Mouse (Mus musculus) adrenal gland, postnatal 36 days (tissue): ENCODE measurements around the gene Mtcl1. TPM values are rescaled to one million over a fixed set of nuclear protein-coding genes. Genes with fewer than 3 reads are reported as not detected.
"Not testable (repeated sequence)": the region's sequence is repeated elsewhere in the genome, so short reads cannot be mapped to it uniquely, and the experiment has no call there.

Experiments used
- DNase-seq, 2 experiments: peaks; one replicate each; pipeline ENCODE4 v3.0.0; 2021; ENCODE audit warnings: mixed read lengths in 1 of 2
- total RNA-seq, 2 experiments: library from RNA; stranded (reverse); gene quantifications; 2 replicates each; pipeline ENCODE4 v1.2.3; 2021

Gene Mtcl1
- total RNA-seq, 2 experiments from 2014 or later = 5.6 to 12.9 TPM

DNA sequence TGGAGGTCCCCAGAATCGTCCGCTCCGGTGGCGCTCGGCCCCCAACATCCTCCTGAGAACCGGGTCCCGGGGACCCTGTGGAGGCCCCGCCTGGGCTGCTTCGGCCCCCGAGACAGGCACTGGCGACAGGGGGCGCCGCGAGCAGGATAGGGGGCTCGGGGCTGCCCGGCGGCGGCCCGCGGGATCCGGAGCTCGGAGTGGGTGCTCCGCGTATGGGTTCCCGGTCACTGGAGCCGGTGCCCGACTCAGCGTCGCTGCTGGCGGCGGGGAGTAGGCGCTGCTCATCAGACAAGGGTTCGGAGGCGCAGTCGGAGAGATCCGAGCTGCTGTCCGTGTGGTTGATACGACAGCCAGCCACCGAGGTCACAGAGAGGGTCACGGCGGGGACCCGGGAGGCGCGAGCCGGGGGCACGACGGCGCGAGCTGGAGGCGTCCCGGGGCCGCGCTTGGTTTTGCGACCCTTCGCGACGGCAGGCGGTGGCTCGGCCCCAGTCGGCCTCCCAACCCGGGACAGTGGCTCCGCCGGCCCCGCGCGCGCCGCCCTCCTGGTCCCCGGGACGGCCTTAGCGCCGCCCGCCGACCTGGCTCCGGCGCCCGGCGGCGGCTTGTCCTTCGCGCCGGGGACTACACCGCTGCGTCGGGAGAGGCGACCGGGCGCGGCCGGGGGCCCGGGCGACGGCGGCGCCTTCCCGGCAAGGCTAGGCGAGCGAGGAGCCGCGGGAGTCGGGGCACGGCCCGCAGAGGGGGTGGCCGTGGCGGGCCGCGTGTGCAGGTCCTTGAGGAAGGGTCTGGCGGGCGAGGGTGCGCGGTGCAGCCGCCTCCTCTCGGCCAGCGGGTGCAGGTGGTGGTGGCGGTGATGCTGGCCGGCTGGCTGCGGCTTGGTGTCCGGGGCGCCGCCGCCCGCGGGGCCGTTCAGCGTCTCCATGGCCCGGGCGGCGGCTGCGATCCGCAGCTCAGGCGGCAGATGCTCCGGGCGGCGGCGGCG, 837 bp downstream of the Mtcl1 start:
- DNase-seq = peak; percentile 70 to 82

DNA sequence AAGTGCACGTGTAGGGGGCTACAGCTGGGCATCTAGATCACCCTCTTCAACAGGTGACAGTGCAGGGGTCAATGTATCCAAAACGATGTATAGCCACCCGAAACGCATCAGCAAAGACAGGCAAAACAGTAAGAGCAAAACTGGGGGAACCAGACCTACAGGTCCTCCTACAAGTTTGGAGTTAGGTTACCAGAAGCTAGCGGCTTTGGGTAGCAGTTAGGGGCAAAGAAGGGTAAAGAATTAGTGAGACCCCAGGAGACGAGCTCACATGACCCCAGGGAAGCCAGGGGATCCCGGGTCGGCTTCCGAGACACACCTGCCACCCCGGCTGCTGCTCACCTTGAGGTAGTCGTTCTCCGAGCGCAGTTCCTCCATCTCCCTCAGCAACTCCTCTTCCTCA, 1.6 kb downstream of the Mtcl1 start:
- DNase-seq = no peak

DNA sequence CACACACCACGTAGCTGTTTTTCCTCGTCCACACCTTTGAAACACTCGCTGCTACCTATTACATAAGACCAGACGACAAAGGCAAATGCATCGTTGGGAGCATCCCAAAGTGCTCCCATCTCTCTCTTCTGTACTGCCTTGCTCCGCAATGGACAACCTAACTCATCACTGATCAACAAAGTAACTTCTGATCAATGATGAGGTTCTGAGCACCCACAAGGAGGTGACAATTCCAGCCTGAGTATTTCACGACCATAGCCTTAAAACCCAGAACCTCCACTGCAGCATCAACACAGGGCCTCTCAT, 2.6 kb downstream of the Mtcl1 start:
- no peak for DNase-seq

DNA sequence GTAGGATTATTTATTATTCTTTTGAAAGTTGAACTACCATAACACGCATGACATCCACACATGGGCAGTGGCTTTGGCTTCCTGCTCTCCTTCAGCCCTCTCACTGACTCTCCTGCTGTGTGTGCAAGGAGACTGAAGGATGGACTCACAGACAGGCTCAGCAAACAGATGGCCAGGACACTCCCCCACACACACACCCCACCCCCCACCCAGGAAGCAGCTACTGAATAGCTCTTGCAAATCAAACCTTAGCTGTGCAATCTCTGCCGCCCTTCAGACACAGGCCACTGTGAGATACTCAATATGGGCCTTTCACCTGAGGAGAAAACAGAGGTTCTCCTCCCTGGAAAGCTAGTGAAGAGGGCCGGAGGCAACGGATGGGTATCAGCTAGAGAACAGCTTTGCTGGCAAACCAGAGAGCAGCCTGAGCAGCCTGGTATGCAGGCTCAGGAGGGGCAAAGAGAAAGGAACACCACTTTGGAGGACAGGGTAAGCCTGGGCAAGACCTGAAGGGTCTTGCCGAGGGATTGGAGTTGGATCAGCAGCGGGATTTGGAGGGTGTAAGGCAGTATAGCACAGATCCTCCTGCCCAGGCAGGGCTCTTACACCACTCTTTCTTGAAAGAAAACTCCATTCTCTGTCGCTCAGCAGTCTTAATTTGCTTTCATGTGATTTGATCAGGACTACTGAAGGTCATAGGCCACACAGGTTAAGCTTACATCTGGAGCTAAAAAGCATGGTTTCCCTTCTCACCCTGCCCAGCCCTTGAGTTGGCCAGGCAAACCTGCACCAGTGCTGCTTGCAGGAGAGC, 3.1 kb downstream of the Mtcl1 start:
- DNase-seq = no peak

DNA sequence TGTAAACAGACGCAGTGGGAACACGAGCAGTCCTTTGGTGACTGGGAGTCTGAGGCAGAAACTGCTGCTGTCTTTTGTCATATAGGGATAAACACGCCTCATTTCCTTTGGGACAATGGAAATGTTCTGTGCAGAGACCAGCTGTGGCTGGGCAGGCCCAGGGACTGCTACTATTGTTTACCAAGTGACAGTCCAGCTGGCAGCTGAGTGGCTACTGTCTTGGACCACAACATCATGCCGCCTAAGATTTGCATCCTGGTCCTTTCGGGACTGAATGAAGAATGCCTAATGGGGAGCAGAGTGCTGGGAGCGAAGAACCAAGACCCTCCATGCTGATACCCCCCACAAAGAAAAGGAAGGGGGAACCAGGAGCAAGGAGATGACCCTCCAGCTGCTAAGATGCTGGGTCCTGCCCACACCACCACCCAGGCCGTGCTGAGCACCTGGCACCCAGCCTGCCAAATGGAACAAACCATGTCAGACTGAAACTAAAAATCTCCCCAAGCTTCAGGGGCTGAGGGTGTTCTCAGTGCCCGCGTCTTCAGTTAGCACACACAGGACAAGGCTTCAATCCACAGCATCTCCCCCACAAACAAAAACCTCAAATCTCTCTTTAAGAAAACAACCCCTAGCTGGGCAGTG, 5.4 kb downstream of the Mtcl1 start:
- no peak for DNase-seq

DNA sequence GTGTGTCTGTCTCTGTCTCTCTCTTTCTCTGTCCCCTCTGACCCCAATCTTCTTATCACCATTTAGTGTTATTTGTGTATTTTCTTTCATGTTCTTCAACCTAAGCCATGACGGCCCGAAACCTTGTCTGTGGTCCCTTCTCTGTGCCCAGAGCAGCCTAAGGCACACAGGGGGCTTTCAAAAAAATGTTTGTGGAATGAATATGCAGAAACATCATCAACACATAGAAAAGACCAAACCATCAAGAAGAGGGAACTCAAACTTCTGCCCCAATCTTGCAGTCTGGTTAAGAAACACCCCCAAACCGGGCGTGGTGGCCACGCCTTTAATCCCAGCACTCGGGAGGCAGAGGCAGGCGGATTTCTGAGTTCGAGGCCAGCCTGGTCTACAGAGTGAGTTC, 9.7 kb downstream of the Mtcl1 start:
- DNase-seq = no peak

DNA sequence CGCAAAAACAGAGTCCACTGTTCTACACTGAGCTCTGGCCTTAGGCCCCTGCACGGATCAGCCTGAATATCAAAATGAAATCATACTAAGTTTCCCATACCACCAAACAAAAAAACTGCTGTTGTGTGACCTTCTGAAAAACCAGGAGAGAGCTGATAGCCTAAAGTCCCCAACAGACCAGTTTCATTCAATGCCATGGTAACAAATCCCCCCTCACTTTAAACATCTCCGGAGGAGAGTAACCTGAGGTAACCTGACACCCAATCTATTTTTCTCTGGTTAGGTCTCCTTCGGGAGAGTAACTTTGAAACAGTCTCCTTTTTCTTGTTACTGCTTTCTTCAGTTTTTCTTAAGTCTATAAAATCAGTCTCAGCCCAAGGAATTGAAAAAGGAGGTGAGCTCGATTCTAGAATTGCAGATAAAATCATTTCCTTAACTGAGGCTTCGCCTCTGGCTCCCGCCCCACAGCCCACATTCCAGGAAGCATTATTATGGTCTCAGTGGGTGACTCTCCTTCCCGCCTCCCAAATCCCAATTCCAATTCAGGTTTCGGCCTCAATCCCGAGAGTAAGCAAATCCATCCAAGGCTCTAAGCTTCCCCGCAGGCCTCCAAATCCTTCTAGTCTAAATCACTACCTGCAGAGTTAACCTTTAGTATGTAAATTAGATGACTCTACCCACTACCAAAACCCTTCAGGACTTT, 10.3 kb downstream of the Mtcl1 start:
- no peak for DNase-seq

DNA sequence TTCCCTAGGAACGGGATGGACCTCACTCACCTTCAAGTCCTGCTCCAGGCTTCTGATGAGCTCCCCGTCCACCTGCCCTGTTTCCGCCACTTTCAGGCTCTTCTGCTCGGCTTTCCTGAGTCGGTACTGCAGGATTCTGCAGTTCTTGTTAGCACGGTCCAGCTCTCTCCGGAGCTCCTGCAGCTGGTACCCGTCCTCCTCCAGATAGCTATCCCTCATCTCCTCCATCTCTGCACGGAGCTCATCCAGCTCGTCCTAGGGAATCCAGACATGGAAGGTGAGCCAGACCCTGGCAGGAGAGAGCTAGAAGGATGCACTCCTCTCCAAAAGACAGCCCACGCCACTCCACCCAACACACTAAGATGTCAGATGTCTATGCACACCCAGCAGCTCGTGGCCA, 11.4 kb downstream of the Mtcl1 start:
- no peak for DNase-seq

DNA sequence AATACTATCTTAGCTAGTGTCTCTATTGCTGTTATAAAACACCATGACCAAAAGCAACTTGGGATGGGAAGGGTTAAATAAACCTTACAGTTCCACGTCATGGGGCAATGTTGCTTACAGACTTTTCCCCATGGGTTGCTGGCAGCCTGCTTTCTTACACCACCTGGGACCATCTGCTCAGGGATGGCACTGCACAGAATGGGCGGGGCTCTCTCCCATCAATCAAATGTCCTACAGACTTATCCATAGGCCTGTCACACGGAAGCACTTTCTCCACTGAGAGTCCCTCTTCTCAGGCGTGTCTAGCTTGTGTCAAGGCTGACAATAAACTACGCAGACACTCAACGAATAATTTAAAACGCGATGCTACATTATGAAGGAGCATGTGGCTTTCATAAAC, 12.7 kb downstream of the Mtcl1 start:
- DNase-seq = no peak

DNA sequence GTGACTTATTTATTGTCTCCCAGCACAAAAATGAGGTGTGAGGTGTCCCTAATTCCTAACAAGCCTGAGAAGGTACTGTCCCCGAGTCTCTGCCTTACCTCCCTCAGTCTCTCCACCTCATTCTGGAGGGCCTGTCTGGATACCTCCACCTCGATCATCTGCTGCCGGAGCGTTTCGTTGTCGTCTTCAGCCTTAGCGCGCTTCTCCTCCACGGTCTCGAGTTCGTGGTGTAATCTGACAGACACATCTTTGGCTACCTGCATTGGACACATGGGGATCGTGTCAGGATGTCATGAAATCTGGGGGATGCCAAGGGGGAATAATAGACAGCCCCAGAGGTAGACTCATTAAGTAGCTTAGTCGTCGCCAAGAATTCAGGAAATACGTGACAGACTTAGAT, 13.6 kb downstream of the Mtcl1 start:
- DNase-seq = no peak

DNA sequence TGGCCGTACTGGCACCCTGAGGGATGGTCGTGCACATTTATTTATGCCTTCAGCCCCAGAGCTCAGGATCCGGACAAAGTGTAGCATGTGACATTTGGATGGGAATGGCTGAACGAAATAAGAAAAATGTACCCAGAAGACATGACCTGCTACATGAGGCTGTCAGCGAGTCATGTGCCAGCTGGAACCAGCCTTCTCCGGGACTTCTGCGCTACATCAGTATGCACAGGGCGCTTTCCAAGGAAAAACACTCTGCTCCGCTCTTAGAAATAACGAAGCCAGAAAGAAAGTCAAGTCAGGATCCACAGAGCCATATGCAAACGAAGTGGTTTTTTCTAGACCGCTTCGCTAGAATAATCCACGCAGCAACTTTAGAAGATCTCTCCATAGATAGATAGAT, 14.5 kb downstream of the Mtcl1 start:
- DNase-seq = no peak

DNA sequence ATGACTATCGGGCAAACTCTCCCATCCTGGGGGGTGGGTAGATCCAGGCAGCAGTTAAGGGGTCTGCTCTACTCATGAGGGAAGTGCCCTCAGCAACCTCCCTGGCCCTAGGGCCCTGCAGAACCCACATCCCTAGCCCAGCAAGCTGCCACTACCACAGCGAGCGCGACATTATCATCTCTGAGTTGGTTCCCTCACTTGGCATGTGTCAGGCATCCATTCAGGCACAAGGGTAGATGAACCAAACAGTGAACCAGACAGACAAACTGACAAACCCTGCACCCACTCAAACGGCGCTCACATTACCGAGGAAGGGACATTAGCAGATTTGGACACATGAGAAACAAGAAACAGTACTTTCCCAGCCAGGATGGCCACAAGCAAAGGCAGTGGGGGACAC, 15.0 kb downstream of the Mtcl1 start:
- no peak for DNase-seq

DNA sequence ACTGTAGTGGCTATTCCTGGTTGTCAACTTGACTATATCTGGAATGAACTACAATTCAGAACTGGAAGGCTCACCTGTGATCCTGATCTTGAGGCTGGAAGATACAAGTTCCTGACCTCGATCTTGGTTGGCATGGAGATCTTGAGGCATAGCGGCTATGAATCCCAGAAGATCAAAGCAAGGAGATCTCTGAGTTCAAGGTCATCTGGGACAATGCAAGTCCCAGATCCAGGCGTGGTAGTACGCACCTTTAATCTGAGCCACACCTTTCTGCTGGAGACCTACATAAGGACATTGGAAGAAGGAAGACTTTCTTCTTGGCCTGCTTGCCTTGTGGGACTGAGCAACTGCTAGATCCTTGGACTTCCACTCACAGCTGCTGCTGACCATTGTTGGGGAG, 24.9 kb downstream of the Mtcl1 start:
- not testable (repeated sequence) for DNase-seq

DNA sequence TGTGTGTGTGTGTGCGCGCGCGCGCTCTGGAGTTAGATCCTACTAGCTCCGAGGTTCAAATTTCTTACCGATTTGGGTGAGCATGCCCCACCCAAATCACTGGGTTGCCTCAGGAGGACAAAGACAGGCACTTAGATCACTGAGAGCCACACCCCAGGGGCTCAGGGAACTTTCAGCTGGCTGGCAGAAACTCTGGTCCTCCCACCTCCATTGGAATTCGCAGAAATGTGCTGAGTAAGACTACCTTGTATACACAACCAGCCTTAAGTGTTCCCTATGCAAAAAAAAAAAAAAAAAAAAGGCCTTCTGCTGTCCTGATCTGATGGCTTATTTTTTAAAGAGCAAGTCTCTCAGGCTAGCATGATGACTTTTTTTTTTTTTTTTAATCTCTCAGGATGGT, 30.1 kb downstream of the Mtcl1 start:
- no peak for DNase-seq

DNA sequence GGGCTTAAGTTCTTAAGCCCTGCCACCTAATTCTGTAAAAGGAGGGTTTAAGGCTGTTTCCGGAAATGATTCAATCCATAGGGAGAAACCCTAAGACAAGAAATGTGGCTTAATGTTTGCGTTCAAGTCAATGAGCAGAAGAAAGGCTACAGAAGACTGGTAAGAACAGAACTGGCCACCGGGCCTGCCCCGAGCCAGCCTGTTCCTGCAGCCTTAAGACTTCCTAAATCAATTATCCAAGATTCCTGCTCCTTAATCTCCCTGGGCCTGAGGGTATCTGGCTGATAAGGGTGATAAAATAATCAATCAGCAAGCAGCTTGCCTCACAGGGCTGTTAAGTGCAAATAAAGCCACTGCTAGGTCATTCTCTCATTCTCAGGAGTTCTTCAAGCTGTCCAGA, 31.8 kb downstream of the Mtcl1 start:
- DNase-seq = no peak

DNA sequence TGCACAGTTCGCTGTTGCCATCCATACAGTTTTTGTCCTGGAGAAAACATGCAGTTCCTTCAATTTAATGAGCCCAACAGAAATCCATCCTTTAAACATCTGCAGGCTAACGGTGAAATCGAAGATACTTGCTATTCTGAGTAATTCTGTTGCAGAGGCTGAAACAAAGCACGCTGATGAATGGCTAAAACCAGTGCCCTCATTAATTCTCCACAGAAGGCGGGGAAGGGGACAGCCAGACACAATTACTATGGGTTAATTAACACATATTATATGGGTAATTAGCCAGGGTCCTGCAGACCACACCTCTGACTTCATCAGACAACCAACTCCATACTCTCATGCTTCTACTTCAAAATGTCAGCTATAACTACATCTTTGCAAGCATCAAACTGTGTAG, 32.2 kb downstream of the Mtcl1 start:
- DNase-seq = no peak

DNA sequence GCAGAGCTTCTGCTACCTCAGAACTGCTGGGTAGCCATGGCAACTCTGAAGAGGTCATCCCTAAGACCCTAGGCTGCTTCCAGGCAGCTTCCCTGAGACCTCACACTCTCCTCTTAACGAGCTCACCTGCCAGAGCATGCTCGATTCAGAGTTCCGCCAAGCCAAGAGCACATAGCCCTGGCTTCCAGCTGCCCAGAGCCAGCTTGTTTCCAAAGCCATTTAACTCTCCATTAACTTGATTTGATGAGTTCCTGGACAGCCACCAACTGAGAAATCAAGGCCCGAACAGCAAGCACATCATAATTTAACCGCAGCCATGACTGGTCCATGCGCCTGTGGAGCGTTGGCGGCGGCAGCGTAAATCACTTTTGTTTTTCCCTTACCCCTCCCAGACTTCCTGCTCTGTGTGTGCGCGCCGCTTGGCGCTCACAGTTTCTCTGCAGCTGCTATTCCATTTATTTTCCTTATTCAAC, 32.7 kb downstream of the Mtcl1 start:
- peak; percentile 44 to 64 for DNase-seq

DNA sequence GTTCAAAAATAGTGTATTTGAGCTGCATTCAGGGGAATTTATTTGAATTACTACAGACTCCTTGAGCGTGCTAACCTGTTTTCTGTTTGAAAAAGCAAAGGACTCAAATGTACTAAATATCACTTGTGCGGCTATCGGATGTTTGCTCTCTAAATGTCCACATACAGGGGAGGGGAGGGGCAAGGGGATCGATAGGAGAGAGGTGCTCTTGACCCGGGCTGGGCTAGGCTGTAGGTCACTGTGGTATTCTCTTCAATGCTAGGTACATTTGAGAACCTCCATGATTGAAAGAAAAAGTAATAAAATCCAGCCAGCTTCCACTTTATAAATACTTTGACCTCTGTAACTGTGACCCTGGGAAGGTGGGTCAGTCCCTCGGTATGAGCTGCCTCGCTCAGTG, 33.1 kb downstream of the Mtcl1 start:
- no peak for DNase-seq

DNA sequence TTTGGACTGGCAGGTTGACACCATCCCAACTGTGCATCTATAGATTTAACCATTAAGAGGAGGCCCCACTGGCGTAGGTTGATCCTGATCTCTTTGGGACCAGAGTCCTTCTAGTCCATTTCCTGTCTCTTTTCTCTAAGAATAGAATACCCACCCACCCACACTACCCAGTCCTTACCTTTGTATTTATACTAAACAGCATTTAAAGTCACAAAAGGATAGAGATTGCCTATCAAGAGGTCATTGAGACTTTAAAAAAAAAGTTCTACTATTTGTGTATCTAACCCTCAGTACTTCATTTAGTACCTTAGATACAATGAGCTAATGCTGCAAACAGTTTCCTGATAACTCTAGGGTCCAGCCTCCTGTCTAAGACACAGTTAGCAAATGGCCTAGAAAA, 35.2 kb downstream of the Mtcl1 start:
- DNase-seq = no peak

DNA sequence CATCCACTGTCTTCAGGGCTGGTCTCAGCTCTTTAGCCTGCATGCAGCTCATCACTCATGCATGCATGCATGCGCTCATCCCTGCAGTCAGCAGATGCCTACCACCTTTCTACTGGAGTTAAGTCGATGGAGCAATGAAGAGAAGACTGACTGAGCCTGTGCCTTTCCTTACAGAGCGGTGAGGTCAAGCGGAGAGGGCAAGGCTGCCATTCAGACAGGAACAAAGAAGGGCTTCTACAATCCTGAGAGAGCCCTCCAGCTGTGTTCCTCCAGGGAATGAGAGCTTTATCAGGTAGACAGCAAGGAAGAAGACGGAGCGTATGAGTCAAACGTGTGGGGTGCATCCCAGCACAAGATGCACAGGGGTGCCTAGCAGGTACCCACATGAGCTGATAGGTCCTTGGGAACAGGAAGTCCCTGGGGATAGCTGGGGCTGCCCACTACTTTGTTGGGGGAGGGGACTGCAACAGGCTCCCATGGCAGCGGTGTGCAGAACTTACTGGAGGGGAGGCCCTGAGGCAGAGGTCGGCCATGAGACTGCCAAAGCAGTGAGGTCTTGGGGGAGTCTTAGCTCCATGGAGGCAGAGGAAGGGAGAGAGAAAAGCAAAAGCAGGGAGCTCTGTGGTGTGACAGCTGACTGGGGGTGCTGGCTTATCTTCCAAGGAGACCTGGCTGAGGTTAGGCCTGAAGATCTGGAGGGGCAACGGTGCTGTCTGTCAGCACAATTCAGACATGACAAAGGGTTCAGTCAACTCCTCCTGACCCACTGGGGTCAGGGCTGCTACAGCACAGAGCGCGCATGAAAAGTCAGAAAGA, 37.2 kb downstream of the Mtcl1 start:
- no peak for DNase-seq

DNA sequence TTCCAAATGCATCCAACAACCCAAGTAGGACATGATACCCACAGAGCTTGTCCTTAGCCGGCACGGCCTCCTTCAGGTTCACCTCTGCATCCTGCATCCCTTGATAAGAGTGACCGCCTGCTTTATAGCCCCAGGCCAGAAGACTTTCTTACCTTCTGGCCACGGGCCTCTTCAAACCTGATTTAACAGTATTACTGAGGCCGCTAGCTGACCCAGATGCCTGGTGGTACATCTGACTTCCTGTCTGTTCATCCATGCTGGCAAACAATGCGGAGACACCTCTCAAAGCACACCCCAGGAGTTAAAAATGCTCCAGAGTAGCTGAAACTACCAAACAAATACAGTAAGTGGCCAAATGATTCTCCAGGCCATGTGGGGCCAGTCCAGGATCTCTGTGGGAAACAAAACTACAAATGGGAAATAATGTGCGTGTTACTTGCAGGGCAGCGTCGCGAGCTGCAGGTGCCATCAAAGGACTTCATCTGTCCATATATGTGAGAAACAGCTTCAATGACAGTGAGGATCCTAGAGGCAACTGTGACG, 38.6 kb downstream of the Mtcl1 start:
- no peak for DNase-seq
